Mouse (Mus musculus): ENCODE data around the gene Hoxd13. TPM values are rescaled to one million over a fixed set of nuclear protein-coding genes. Genes with fewer than 3 reads are reported as not detected.

Gene Hoxd13
- total and polyA plus RNA-seq, 2 experiments from 2014 or later = 0.21 TPM; not detected in 1

DNA sequence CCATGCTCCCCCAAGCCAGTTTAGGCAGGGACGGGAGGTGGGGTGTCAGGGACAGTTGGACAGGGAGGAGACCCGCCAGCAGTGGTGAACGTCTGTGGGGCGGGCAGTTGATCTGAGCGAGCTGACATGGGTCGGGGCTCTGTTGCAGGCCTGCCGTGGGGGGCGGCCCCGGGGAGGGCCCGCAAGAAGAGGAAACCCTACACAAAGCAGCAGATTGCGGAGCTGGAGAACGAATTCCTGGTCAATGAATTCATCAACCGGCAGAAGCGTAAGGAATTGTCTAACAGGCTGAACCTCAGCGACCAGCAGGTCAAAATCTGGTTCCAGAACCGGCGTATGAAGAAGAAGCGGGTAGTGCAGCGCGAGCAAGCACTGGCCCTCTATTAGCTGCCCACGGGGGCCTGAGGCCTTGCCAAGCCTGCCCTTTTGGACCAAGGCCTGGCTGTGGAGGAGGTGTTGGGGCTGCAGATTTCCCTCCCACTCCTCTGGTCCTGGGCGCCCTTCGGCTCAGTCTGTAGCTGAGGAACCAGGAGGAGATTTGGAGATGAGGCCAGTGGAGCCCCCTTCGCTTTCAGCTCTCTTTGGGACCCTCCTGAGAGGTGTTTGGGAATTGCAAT, 7.7 kb downstream of the Hoxd13 start:
- Histone ChIP-seq H3K9ac (replicated peaks; ENCODE audit: low read length) (no peak overlapping the region), H3K4me2 (ENCODE audit: low read depth, low read length) (no peak overlapping the region), H3K4me3 (ENCODE audit: low read length) (no peak overlapping the region), H3K27ac (no peak overlapping the region), H3K4me1 (ENCODE audit: insufficient read depth, low read length) (no peaks in the 10 kb centered on the region), H3K36me3 (ENCODE audit: insufficient read depth, low read length) (no peaks in the 10 kb centered on the region), H3K9me3 (ENCODE audit: low read length) (no peaks in the 10 kb centered on the region), H3K27me3 (ENCODE audit: insufficient read depth, low read length) (peaks cover 98% of the 10 kb centered on the region)
- no peak for TF ChIP-seq CTCF (IDR thresholded peaks at IDR 0.05; ENCODE audit: low read depth)
- 2% methylated on average over 24 of the region's 24 CpGs for WGBS
- DNase-seq (ENCODE audit: low spot score) (no peak), ATAC-seq (no peak)

GRCm38 (mm10) chr2:74676376-74677052, 8.4 kb downstream of the Hoxd13 start:
- Histone ChIP-seq H3K27ac (no peak overlapping the region), H3K4me1 (ENCODE audit: insufficient read depth, low read length) (no peaks in the 10 kb centered on the region), H3K36me3 (ENCODE audit: insufficient read depth, low read length) (no peaks in the 10 kb centered on the region), H3K4me3 (ENCODE audit: low read length) (no peak overlapping the region), H3K9ac (replicated peaks; ENCODE audit: low read length) (no peak overlapping the region), H3K9me3 (ENCODE audit: low read length) (no peaks in the 10 kb centered on the region), H3K27me3 (ENCODE audit: insufficient read depth, low read length) (peaks cover 98% of the 10 kb centered on the region), H3K4me2 (ENCODE audit: low read depth, low read length) (no peak overlapping the region)
- ATAC-seq (no peak), DNase-seq (ENCODE audit: low spot score) (no peak)
- TF ChIP-seq CTCF (IDR thresholded peaks at IDR 0.05; ENCODE audit: low read depth) = no peak
- 2% methylated on average over 9 of the region's 9 CpGs for WGBS

- Histone ChIP-seq H3K4me2 (ENCODE audit: low read depth, low read length) (no peak overlapping the region), H3K27me3 (ENCODE audit: insufficient read depth, low read length) (peaks cover 97% of the 10 kb centered on the region), H3K4me1 (ENCODE audit: insufficient read depth, low read length) (no peaks in the 10 kb centered on the region), H3K9ac (replicated peaks; ENCODE audit: low read length) (no peak overlapping the region), H3K9me3 (ENCODE audit: low read length) (no peaks in the 10 kb centered on the region), H3K4me3 (ENCODE audit: low read length) (no peak overlapping the region), H3K36me3 (ENCODE audit: insufficient read depth, low read length) (no peaks in the 10 kb centered on the region), H3K27ac (no peak overlapping the region)
- no peak for ATAC-seq
- no peak for TF ChIP-seq CTCF (IDR thresholded peaks at IDR 0.05; ENCODE audit: low read depth)
- 6% methylated on average over 2 of the region's 2 CpGs for WGBS
- no peak for DNase-seq (ENCODE audit: low spot score)
Observed at GRCm38 (mm10) chr2:74677106-74677505, 9.0 kb downstream of the Hoxd13 start.

DNA sequence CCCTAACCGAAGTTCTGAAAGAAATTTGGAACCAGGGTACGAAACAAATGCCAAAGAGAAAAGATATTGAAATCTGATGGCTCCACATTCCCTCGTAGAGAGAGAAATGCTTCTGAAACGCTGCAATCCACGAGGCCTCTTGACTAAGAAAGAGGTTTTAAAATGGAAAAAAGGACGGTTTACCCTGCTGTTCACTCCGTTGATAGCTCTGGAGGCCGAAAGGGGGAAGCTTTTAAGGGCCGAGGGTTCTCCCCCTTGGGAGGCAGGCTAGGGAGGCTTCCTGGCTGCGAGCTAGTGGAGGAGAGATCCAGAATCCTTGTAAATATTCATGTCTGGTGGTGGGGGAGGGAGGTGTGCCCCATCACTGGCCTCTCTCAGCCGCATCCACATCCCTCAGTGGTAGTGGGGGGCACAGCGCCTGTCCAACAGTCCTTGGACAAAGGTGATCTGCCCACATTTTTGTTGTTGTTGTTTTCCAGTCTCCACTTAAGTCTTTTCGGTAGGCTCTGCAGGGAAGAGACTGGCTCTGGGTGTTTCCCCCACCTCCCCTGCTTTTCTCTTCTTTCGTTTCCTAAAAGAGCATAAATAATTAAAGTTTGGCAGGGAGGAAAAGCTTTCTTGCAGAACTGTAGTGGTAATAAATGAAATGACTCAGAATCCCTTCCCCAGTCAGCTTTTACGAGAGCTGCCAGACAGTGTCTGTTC, 10.9 kb downstream of the Hoxd13 start, which contains the start of gene Hoxd11:
Gene Hoxd11, plus strand, starts transcription at position 667 of the 705 bp plus-strand sequence.
- TF ChIP-seq CTCF (IDR thresholded peaks at IDR 0.05; ENCODE audit: low read depth) = no peak
- 2% methylated on average over 15 of the region's 15 CpGs for WGBS
- H3K4me2 ChIP-seq (ENCODE audit: low read depth, low read length) = no peak within 1 kb of the TSS
- no peak within 1 kb of the TSS for H3K4me3 ChIP-seq (ENCODE audit: low read length)
- no peak within 1 kb of the TSS for H3K27ac ChIP-seq
- H3K27me3 ChIP-seq (ENCODE audit: insufficient read depth, low read length) = peaks cover 96% of the 10 kb centered on the region
- no peaks in the 10 kb centered on the region for H3K9me3 ChIP-seq (ENCODE audit: low read length)
- ATAC-seq = no peak
- H3K36me3 ChIP-seq (ENCODE audit: insufficient read depth, low read length) = no peaks in the 10 kb centered on the region
- H3K4me1 ChIP-seq (ENCODE audit: insufficient read depth, low read length) = no peaks in the 10 kb centered on the region
- DNase-seq (ENCODE audit: low spot score) = no peak
- no peak within 1 kb of the TSS for H3K9ac ChIP-seq (replicated peaks; ENCODE audit: low read length)

DNA sequence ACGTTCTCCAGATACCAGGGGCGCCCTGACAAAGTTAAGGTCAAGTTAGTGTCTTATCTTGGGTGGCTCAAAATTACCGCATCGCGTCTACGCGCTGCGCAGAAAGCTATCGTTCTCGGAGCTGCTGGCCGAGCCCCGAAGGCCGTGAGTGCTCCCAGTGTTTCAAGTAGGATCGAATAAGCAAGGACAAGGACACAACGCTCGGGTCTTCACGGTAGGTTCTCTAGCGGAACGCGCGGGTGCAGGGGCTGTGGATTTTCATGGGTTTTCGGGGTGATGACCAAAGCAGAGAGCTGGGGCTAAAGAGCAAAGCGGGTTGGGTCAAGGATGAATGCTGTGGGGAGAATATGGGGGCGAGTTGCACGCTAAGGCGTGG, 11.5 kb downstream of the Hoxd13 start:
- Histone ChIP-seq H3K27me3 (ENCODE audit: insufficient read depth, low read length) (peaks cover 96% of the 10 kb centered on the region), H3K9ac (replicated peaks; ENCODE audit: low read length) (no peak overlapping the region), H3K27ac (no peak overlapping the region), H3K36me3 (ENCODE audit: insufficient read depth, low read length) (no peaks in the 10 kb centered on the region), H3K9me3 (ENCODE audit: low read length) (no peaks in the 10 kb centered on the region), H3K4me3 (ENCODE audit: low read length) (no peak overlapping the region), H3K4me1 (ENCODE audit: insufficient read depth, low read length) (no peaks in the 10 kb centered on the region), H3K4me2 (ENCODE audit: low read depth, low read length) (no peak overlapping the region)
- DNase-seq (ENCODE audit: low spot score) (no peak), ATAC-seq (no peak)
- 1% methylated on average over 26 of the region's 26 CpGs for WGBS
- TF ChIP-seq CTCF (IDR thresholded peaks at IDR 0.05; ENCODE audit: low read depth) = no peak

DNA sequence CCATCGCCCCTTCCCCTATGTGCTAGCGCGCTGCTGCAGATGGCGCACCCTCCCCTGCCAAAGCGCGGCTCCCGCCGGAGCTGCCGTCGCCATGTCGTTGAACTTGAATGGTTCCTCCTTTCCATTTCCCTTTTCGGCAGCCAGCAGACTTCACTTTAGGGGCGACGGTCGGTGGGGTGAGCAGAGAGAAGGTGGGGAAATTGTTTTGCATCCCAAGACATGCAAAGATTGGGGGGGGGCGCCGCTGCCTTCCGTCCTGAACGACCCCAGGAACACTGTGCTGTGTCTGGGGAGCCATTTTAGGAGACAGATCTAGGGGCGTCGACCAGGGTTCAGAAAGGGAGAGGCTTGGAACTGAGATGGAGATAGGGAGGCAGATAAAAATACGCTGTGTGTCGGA, 11.9 kb downstream of the Hoxd13 start:
- no peak for DNase-seq (ENCODE audit: low spot score)
- Histone ChIP-seq H3K4me2 (ENCODE audit: low read depth, low read length) (no peak overlapping the region), H3K4me1 (ENCODE audit: insufficient read depth, low read length) (no peaks in the 10 kb centered on the region), H3K27ac (no peak overlapping the region), H3K9ac (replicated peaks; ENCODE audit: low read length) (no peak overlapping the region), H3K36me3 (ENCODE audit: insufficient read depth, low read length) (no peaks in the 10 kb centered on the region), H3K27me3 (ENCODE audit: insufficient read depth, low read length) (peaks cover 96% of the 10 kb centered on the region), H3K4me3 (ENCODE audit: low read length) (no peak overlapping the region), H3K9me3 (ENCODE audit: low read length) (no peaks in the 10 kb centered on the region)
- no peak for ATAC-seq
- WGBS = under 1% methylated on average over 21 of the region's 23 CpGs
- no peak for TF ChIP-seq CTCF (IDR thresholded peaks at IDR 0.05; ENCODE audit: low read depth)

All from hindbrain, postnatal 0 days (tissue).